Mouse (Mus musculus) forebrain, postnatal 0 days (tissue): ENCODE results near the gene Sptssa. TPM values are rescaled to one million over a fixed set of nuclear protein-coding genes. Genes with fewer than 3 reads are reported as not detected.

Experiments used
- ATAC-seq: fragments of 200-750 bp; cut with Nextera tagmentation; 2 replicates; pipeline ENCODE4 v1.8.0; 2017; ENCODE audit warnings: mild to moderate bottlenecking, moderate library complexity
- DNase-seq: peaks from one replicate; pipeline ENCODE4 v3.0.0-alpha.2; 2015
- H3K27ac ChIP-seq: fragments of 300-500 bp; sonication (generic); 2 replicates; pipeline ENCODE4 v1.5.1; 2014; ENCODE audit warnings: low read depth, mild to moderate bottlenecking, antibody characterized with exemption, low read length, moderate library complexity, mixed read lengths
- H3K27me3 ChIP-seq: fragments of 300-500 bp; sonication (generic); 2 replicates; pipeline ENCODE4 v1.6.1; 2014; ENCODE audit warnings: mild to moderate bottlenecking, low read length, mixed read lengths; ENCODE audit not compliant: insufficient read depth
- H3K36me3 ChIP-seq: fragments of 300-500 bp; sonication (generic); 2 replicates; pipeline ENCODE4 v1.6.1; 2014; ENCODE audit warnings: mild to moderate bottlenecking, moderate library complexity; ENCODE audit not compliant: insufficient read depth
- H3K4me1 ChIP-seq: fragments of 300-500 bp; sonication (generic); 2 replicates; pipeline ENCODE4 v1.6.1; 2014; ENCODE audit warnings: antibody characterized with exemption; ENCODE audit not compliant: insufficient read depth
- H3K4me2 ChIP-seq: fragments of 300-500 bp; sonication (generic); 2 replicates; pipeline ENCODE4 v1.6.1; 2014; ENCODE audit warnings: low read depth, mild to moderate bottlenecking, moderate library complexity
- H3K4me3 ChIP-seq: fragments of 300-500 bp; sonication (generic); 2 replicates; pipeline ENCODE4 v1.5.1; 2014; ENCODE audit warnings: low read depth, low read length, mixed read lengths
- H3K9ac ChIP-seq: fragments of 300-500 bp; sonication (generic); 2 replicates; pipeline ENCODE4 v1.6.1; 2014; ENCODE audit warnings: mild to moderate bottlenecking
- H3K9me3 ChIP-seq: fragments of 300-500 bp; sonication (generic); 2 replicates; pipeline ENCODE4 v1.6.1; 2016; ENCODE audit warnings: low read length
- CTCF ChIP-seq: sonication (generic); IDR thresholded peaks from 2 replicates; pipeline ENCODE4 v1.5.1; 2016; ENCODE audit warnings: antibody characterized with exemption, control low read depth, low read depth
- WGBS: fragments of 180-500 bp; shearing (Covaris S2); extraction: QIAGEN DNeasy Blood & Tissue Kit; methylation state at CpG from one replicate; pipeline ENCODE4 v1.1.7; 2014; 5-methylcytosine and 5-hydroxymethylcytosine counted together
- polyA plus RNA-seq: library from polyadenylated mRNA; unstranded; fragments of >200 nt; fragmentation: Nextera tagmentation; extraction: Ambion mirVana; gene quantifications from 2 replicates; pipeline ENCODE4 v1.2.1, GENCODE M21; 2015
- total RNA-seq: library from RNA; depleted of rRNA; stranded (reverse); fragments of >200 nt; gene quantifications from 2 replicates; pipeline ENCODE4 v1.2.3, GENCODE M21; 2014

Gene Sptssa
- total and polyA plus RNA-seq, 2 experiments from 2014 or later, result 78.6 to 206 TPM

DNA sequence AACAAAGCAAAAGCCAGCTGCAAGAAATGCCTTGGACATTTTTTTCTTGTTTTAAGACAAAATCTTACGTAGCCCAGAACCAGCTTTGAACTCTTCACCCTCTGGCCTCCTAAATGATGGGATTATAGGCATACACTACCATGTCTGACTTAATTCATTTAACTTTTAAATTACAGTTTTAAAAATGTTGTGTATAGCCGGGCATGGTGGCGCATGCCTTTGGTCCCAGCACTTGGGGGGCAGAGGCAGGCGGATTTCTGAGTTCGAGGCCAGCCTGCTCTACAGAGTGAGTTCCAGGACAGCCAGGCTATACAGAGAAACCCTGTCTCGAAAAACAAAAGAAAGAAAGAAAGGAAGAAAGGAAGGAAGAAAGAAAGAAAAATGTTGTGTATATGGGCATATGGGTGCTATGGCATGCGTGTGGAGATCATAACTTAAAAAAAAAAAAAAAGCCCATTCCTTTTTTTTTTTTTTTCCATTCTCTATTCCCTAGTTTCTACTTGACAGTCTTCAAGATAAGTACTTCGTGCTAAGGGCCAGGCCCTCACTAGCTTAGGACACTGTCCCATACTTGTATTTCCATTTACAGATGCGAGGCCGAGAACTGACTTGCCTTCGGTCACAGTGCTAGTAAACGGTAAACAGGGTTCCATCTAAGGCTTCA, 38.6 kb upstream of the Sptssa start:
- H3K4me3 ChIP-seq, result peak overlapping the region; percentile 88
- peaks cover 17% of the 10 kb centered on the region for H3K36me3 ChIP-seq
- H3K4me2 ChIP-seq, result peak overlapping the region; percentile 72
- TF ChIP-seq CTCF, result no peak
- H3K27ac ChIP-seq, result peak overlapping the region; percentile 99
- no peaks in the 10 kb centered on the region for H3K27me3 ChIP-seq
- 36% methylated on average over 12 of the region's 12 CpGs for WGBS
- DNase-seq (no peak), ATAC-seq (no peak)
- peaks cover 7% of the 10 kb centered on the region; the same call in 1 of the 2 replicates for H3K4me1 ChIP-seq
- peak overlapping the region; percentile 97 for H3K9ac ChIP-seq
- H3K9me3 ChIP-seq, result no peaks in the 10 kb centered on the region

DNA sequence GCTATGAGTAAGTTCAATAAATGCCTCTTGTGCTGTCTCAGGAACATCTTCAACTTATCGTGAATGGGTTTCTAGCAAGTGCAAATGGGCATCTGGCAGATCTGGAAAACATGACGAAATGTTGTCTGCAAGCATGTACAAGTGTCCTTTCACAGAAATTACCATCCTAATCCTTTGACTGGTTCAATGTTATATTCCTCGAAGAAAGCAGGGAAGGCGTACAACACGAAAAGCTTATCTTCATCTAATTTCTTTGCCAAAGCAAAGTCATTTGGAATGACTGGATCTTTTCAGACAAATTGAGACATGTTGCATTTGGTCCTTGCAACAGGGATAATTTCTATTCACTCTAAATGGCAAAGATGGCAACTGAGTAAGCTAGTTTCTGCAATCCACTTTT, 32.7 kb upstream of the Sptssa start:
- TF ChIP-seq CTCF, result no peak
- DNase-seq (no peak), ATAC-seq (no peak)
- Histone ChIP-seq H3K4me3 (no peak overlapping the region), H3K27me3 (no peaks in the 10 kb centered on the region), H3K27ac (no peak overlapping the region), H3K4me1 (0 out of 2 replicates have a peak, but pooled peaks cover 3% of the 10 kb centered on the region), H3K36me3 (peaks cover 53% of the 10 kb centered on the region), H3K9ac (no peak overlapping the region), H3K4me2 (no peak overlapping the region), H3K9me3 (no peaks in the 10 kb centered on the region)
- 95% methylated on average over 5 of the region's 5 CpGs for WGBS

DNA sequence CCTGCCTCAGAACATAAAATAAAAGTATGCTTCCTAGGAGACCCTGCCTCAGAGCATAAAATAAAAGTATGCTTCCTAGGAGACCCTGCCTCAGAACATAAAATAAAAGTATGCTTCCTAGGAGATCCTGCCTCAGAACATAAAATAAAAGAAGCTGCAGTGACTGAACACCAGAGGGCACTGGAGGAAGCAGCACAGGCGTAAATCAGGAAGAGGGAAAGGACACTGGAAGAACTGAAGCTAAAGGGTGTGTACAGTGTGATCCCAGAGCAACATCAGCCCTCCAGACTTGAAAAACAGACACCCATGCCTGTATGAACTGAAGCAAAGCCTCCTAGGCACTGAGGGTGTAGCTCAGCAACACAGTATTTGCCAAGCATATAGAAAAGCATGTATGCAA, 26.8 kb upstream of the Sptssa start:
- no peak overlapping the region for H3K4me2 ChIP-seq
- H3K27me3 ChIP-seq, result no peaks in the 10 kb centered on the region
- no peak overlapping the region for H3K9ac ChIP-seq
- H3K4me1 ChIP-seq, result no peaks in the 10 kb centered on the region
- TF ChIP-seq CTCF, result peak; percentile 67
- DNase-seq (peak; percentile 30), ATAC-seq (no peak)
- H3K36me3 ChIP-seq, result peaks cover 22% of the 10 kb centered on the region
- H3K27ac ChIP-seq, result no peak overlapping the region
- 5% methylated on average over 1 of the region's 1 CpGs for WGBS
- H3K9me3 ChIP-seq, result no peaks in the 10 kb centered on the region
- H3K4me3 ChIP-seq, result no peak overlapping the region

DNA sequence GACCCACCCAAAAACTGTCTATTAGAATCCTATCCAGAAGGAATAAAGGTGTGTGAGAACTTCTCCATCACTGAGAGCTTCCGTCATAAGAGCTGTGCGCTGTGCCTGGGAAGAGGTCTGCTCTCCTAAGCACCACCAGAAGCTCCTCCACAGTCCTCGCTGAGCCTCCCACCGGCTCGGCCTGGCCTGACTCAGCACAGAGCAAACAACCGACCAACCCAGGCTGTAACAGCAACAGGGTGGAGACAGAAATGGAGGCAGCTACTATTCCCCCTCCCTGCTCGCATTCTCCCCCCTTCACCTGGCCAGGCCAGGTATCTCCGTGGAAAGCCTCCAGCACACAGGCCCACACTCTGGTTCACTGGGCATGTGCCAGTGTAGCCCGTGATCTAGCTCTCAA, 20.3 kb upstream of the Sptssa start:
- Histone ChIP-seq H3K9me3 (no peaks in the 10 kb centered on the region), H3K36me3 (peaks cover 38% of the 10 kb centered on the region), H3K27me3 (no peaks in the 10 kb centered on the region), H3K27ac (no peak overlapping the region), H3K4me2 (no peak overlapping the region), H3K9ac (no peak overlapping the region), H3K4me1 (no peaks in the 10 kb centered on the region), H3K4me3 (no peak overlapping the region)
- DNase-seq (no peak), ATAC-seq (no peak)
- WGBS, result 97% methylated on average over 9 of the region's 9 CpGs
- no peak for TF ChIP-seq CTCF

DNA sequence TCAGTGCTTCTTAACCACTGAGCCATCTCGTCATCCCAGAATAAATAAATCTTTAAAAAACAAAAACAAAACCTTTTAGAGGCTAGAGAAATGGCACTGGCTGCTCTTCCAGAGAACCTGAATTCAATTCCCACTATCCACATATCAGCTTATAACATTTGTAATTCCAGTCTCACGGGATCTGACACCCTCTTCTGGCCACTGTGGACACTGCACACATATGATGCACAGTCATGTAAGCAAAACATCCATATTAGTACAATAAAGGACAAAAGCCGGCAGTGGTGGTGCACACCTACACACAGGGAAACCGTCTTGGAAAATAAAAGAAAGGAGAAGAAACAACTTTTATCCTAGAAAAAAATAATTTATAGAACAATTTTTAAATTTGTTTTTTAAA, 19.0 kb upstream of the Sptssa start:
- no peaks in the 10 kb centered on the region for H3K4me1 ChIP-seq
- H3K4me2 ChIP-seq, result no peak overlapping the region
- no peak overlapping the region for H3K9ac ChIP-seq
- DNase-seq (no peak), ATAC-seq (no peak)
- H3K4me3 ChIP-seq, result no peak overlapping the region
- 97% methylated on average over 4 of the region's 4 CpGs for WGBS
- H3K27ac ChIP-seq, result no peak overlapping the region
- peaks cover 50% of the 10 kb centered on the region for H3K36me3 ChIP-seq
- TF ChIP-seq CTCF, result 0 out of 2 replicates have a peak, but pooled peaks have one; percentile 5
- H3K9me3 ChIP-seq, result no peaks in the 10 kb centered on the region
- H3K27me3 ChIP-seq, result no peaks in the 10 kb centered on the region

DNA sequence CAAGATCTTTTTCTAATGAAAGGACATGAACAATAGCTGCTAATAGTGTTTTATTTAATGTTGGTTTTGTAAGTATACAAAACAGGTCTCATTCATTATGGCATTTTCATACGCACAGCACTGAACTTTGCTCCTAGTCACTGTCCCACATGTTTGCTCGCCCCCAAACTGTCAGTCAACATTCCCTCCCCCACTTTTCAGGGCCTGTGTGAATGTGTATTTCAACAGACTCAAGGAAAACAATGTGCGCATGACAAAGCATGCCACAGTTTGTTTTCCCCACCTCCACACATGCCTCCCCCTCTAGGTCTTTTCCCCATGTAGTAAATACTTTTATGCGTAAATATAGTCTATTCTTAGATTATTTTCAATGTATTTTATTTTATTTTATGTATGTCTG, 14.9 kb upstream of the Sptssa start:
- Histone ChIP-seq H3K36me3 (peaks cover 41% of the 10 kb centered on the region), H3K4me2 (no peak overlapping the region), H3K9ac (no peak overlapping the region), H3K9me3 (no peaks in the 10 kb centered on the region), H3K4me3 (no peak overlapping the region), H3K27me3 (no peaks in the 10 kb centered on the region), H3K27ac (no peak overlapping the region), H3K4me1 (no peaks in the 10 kb centered on the region)
- no peak for TF ChIP-seq CTCF
- ATAC-seq (no peak), DNase-seq (no peak)
- 70% methylated on average over 4 of the region's 4 CpGs for WGBS

DNA sequence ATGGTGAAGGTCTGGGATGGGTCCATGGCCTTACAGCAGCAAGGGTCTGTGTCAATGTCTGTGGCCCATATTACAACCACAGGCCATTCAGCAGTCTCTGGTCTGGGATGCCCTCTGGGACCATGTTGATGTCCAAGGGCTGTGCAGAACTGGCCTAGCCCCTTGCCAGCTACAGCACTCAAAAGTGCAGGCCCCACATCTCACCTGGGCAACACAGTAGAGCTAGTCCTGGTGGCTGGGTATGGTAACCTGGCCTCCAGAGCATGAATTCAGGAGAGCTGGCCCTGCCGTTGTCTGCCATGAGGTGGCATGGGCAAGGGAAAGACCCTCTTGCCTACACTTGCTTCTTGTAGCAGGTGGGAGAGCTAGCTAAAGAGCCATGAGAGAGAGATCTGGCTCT, 11.8 kb upstream of the Sptssa start:
- Histone ChIP-seq H3K9me3 (no peaks in the 10 kb centered on the region), H3K4me2 (no peak overlapping the region), H3K4me3 (no peak overlapping the region), H3K27ac (no peak overlapping the region), H3K36me3 (peaks cover 29% of the 10 kb centered on the region), H3K9ac (no peak overlapping the region), H3K4me1 (no peaks in the 10 kb centered on the region), H3K27me3 (no peaks in the 10 kb centered on the region)
- WGBS, result 96% methylated on average over 1 of the region's 1 CpGs
- ATAC-seq (no peak), DNase-seq (no peak)
- no peak for TF ChIP-seq CTCF
